Mouse (Mus musculus): ENCODE measurements around the gene Adh5. TPM values are rescaled to one million over a fixed set of nuclear protein-coding genes. Genes with fewer than 3 reads are reported as not detected.
A peak's percentile ranks its signal among the peaks of the same experiment; 100 is the strongest.

Gene Adh5
- total and polyA plus RNA-seq, 3 experiments = 27.4 to 154 (median 86.3) TPM

DNA sequence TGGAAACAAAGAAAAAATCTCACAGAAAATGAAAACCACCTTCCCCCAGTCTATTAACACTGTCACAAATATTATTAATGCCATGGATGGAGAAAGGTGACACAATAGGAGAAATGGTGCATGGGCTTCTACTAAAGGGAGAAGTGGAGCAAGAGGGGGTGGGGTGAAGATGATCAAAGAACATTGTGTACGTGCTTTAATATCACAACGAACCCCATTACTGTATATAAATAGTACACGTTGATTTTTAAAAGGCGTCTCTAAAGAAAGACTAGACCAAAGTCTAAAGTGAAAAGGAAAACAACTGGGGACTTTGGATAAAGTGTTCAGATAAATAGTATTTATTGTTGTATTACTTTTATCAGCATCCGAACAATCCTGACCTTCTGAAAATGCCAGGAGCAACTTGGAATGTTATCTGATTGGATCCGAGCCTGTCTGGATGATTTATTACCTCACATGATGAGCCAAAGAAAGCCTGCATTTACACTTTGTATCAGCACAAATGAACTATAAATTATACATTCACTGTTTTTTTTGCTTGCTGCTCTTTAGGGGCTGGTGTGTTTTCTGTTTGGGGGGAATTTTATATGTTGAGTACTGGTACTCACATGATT, 12.4 kb upstream of the Adh5 start:
- Histone ChIP-seq H3K4me3 (ENCODE audit: low read depth, low read length) (no peak overlapping the region), H3K4me1 (ENCODE audit: insufficient read depth, low read depth, low read length) (no peaks in the 10 kb centered on the region), H3K9me3 (replicated peaks) (no peaks in the 10 kb centered on the region), H3K36me3 (replicated peaks) (no peaks in the 10 kb centered on the region), H3K27me3 (ENCODE audit: insufficient read depth, low read length) (peaks cover 13% of the 10 kb centered on the region)
- ATAC-seq (ENCODE audit: extremely low read depth, insufficient number of reproducible peaks, low FRiP score, poor library complexity, severe bottlenecking) (no peak), DNase-seq (ENCODE audit: low spot score) (no peak)
- TF ChIP-seq TAL1 (conservative IDR thresholded peaks at IDR 0.05; ENCODE audit: low read depth, low read length) (no peak), GATA1 (IDR thresholded peaks at IDR 0.05; ENCODE audit: borderline replicate concordance, low read length) (no peak), POLR2AphosphoS5 (IDR thresholded peaks at IDR 0.05; ENCODE audit: insufficient replicate concordance, low read depth, low read length) (no peak), GATA2 (IDR thresholded peaks at IDR 0.05; ENCODE audit: borderline replicate concordance, low read depth, low read length) (no peak), CTCF (IDR thresholded peaks at IDR 0.05; ENCODE audit: low read depth, low read length) (no peak)

DNA sequence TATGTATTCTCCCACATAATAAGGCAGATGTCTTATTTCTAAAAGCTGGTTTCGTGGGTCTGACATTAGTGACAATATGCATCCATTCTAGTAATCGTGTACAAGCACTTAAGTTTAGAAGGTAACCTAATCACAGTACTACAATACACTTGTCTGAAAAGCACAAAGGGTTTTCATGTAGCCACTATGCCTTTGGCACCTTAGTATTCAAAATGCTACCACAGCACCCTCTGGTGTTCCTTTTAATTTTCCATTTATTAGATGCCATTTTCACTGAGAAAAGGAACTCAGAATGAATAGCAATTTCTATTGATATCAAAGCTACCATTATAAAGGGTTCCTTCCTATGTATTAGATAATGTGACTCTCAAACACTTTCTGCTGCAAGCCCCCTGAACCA, 11.1 kb upstream of the Adh5 start:
- no peaks in the 10 kb centered on the region for H3K36me3 ChIP-seq (replicated peaks)
- DNase-seq (ENCODE audit: low spot score) (no peak), ATAC-seq (ENCODE audit: extremely low read depth, insufficient number of reproducible peaks, low FRiP score, poor library complexity, severe bottlenecking) (no peak; the same call in 1 of the 2 replicates)
- peaks cover 7% of the 10 kb centered on the region; the same call in 1 of the 2 replicates for H3K27me3 ChIP-seq (ENCODE audit: insufficient read depth, low read length)
- H3K4me1 ChIP-seq (ENCODE audit: insufficient read depth, low read depth, low read length) = no peaks in the 10 kb centered on the region
- no peak for TF ChIP-seq GATA2 (IDR thresholded peaks at IDR 0.05; ENCODE audit: borderline replicate concordance, low read depth, low read length)
- TF ChIP-seq TAL1 (conservative IDR thresholded peaks at IDR 0.05; ENCODE audit: low read depth, low read length) = no peak
- TF ChIP-seq CTCF (IDR thresholded peaks at IDR 0.05; ENCODE audit: low read depth, low read length) = no peak
- TF ChIP-seq GATA1 (IDR thresholded peaks at IDR 0.05; ENCODE audit: borderline replicate concordance, low read length) = no peak
- TF ChIP-seq POLR2AphosphoS5 (IDR thresholded peaks at IDR 0.05; ENCODE audit: insufficient replicate concordance, low read depth, low read length) = no peak
- H3K4me3 ChIP-seq (ENCODE audit: low read depth, low read length) = no peak overlapping the region
- no peaks in the 10 kb centered on the region for H3K9me3 ChIP-seq (replicated peaks)

DNA sequence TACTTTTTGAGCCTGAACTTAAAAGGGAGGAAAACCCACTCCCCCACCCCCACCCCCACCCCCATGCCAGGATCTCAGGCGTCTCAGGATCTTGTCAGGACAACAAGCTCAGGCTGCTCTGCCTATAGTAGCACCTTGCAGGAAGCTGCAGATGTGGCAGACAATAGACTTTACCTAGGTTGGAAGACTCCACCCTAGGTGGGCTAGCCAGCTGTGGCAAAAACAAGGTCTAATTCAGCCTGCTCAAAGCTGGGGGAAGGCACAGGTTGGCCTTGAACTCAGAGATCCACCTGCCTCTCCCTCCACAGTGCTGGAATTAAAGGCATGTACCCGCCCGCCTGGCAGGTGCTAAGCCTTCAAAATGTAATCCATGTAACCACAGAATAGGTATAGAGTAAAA, 4.2 kb upstream of the Adh5 start:
- Histone ChIP-seq H3K36me3 (replicated peaks) (no peaks in the 10 kb centered on the region), H3K4me3 (ENCODE audit: low read depth, low read length) (no peak overlapping the region), H3K4me1 (ENCODE audit: insufficient read depth, low read depth, low read length) (peaks cover 10% of the 10 kb centered on the region), H3K27me3 (ENCODE audit: insufficient read depth, low read length) (0 out of 2 replicates have a peak, but pooled peaks cover 4% of the 10 kb centered on the region), H3K9me3 (replicated peaks) (no peaks in the 10 kb centered on the region)
- ATAC-seq (ENCODE audit: extremely low read depth, insufficient number of reproducible peaks, low FRiP score, poor library complexity, severe bottlenecking) (no peak), DNase-seq (ENCODE audit: low spot score) (no peak)
- TF ChIP-seq CTCF (IDR thresholded peaks at IDR 0.05; ENCODE audit: low read depth, low read length) = no peak
- TF ChIP-seq TAL1 (conservative IDR thresholded peaks at IDR 0.05; ENCODE audit: low read depth, low read length) = no peak
- no peak for TF ChIP-seq POLR2AphosphoS5 (IDR thresholded peaks at IDR 0.05; ENCODE audit: insufficient replicate concordance, low read depth, low read length)
- TF ChIP-seq GATA2 (IDR thresholded peaks at IDR 0.05; ENCODE audit: borderline replicate concordance, low read depth, low read length) = no peak
- no peak for TF ChIP-seq GATA1 (IDR thresholded peaks at IDR 0.05; ENCODE audit: borderline replicate concordance, low read length)

DNA sequence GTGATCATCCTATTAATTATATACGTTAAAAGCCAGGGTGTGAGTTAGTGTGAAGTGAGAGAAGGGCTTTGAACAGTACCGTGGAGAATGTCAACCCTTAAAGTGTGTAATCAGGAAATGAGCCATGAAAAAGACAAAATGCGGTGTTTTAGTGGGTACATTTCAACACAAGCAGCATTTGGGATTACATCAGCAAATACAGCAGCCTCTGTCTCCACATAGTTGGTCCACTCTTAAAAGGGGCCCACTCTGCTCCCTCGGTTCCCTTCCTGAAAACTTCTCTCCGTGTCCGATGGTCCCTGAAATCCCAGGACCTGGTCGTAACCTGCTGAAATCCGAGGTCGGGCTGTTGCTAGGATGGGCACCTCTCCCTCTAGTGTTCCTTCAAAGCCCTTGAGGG, 690 bp upstream of the Adh5 start:
- Histone ChIP-seq H3K27me3 (ENCODE audit: insufficient read depth, low read length) (0 out of 2 replicates have a peak, but pooled peaks cover 2% of the 10 kb centered on the region), H3K4me3 (ENCODE audit: low read depth, low read length) (peak overlapping the region; percentile 94), H3K36me3 (replicated peaks) (peaks cover 27% of the 10 kb centered on the region), H3K9me3 (replicated peaks) (no peaks in the 10 kb centered on the region), H3K4me1 (ENCODE audit: insufficient read depth, low read depth, low read length) (peaks cover 20% of the 10 kb centered on the region)
- no peak for ATAC-seq (ENCODE audit: extremely low read depth, insufficient number of reproducible peaks, low FRiP score, poor library complexity, severe bottlenecking)
- DNase-seq (ENCODE audit: low spot score) = no peak
- TF ChIP-seq TAL1 (conservative IDR thresholded peaks at IDR 0.05; ENCODE audit: low read depth, low read length) (no peak), CTCF (IDR thresholded peaks at IDR 0.05; ENCODE audit: low read depth, low read length) (no peak), GATA1 (IDR thresholded peaks at IDR 0.05; ENCODE audit: borderline replicate concordance, low read length) (no peak), GATA2 (IDR thresholded peaks at IDR 0.05; ENCODE audit: borderline replicate concordance, low read depth, low read length) (no peak), POLR2AphosphoS5 (IDR thresholded peaks at IDR 0.05; ENCODE audit: insufficient replicate concordance, low read depth, low read length) (no peak)

DNA sequence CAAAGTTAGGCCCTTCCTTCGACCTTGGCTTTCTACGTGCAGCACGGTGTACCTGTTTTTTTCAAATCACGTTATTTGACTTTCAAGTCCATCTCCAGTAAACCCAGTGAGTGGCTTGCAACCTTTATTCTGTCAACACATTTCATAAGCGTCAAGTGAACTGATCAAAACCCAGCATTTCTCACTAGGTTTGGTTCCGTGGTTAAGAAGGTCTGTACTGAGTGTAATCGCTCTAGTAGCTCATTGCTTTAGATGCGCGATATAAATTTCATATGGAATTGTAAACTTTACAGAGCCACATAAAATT, 525 bp downstream of the Adh5 start:
- peak overlapping the region; percentile 94 for H3K4me3 ChIP-seq (ENCODE audit: low read depth, low read length)
- DNase-seq (ENCODE audit: low spot score) (no peak), ATAC-seq (ENCODE audit: extremely low read depth, insufficient number of reproducible peaks, low FRiP score, poor library complexity, severe bottlenecking) (no peak)
- no peak for TF ChIP-seq POLR2AphosphoS5 (IDR thresholded peaks at IDR 0.05; ENCODE audit: insufficient replicate concordance, low read depth, low read length)
- TF ChIP-seq CTCF (IDR thresholded peaks at IDR 0.05; ENCODE audit: low read depth, low read length) = no peak
- no peak for TF ChIP-seq TAL1 (conservative IDR thresholded peaks at IDR 0.05; ENCODE audit: low read depth, low read length)
- no peak for TF ChIP-seq GATA2 (IDR thresholded peaks at IDR 0.05; ENCODE audit: borderline replicate concordance, low read depth, low read length)
- TF ChIP-seq GATA1 (IDR thresholded peaks at IDR 0.05; ENCODE audit: borderline replicate concordance, low read length) = no peak
- no peaks in the 10 kb centered on the region for H3K9me3 ChIP-seq (replicated peaks)
- H3K36me3 ChIP-seq (replicated peaks) = peaks cover 39% of the 10 kb centered on the region
- H3K27me3 ChIP-seq (ENCODE audit: insufficient read depth, low read length) = 0 out of 2 replicates have a peak, but pooled peaks cover under 1% of the 10 kb centered on the region
- H3K4me1 ChIP-seq (ENCODE audit: insufficient read depth, low read depth, low read length) = peaks cover 20% of the 10 kb centered on the region

DNA sequence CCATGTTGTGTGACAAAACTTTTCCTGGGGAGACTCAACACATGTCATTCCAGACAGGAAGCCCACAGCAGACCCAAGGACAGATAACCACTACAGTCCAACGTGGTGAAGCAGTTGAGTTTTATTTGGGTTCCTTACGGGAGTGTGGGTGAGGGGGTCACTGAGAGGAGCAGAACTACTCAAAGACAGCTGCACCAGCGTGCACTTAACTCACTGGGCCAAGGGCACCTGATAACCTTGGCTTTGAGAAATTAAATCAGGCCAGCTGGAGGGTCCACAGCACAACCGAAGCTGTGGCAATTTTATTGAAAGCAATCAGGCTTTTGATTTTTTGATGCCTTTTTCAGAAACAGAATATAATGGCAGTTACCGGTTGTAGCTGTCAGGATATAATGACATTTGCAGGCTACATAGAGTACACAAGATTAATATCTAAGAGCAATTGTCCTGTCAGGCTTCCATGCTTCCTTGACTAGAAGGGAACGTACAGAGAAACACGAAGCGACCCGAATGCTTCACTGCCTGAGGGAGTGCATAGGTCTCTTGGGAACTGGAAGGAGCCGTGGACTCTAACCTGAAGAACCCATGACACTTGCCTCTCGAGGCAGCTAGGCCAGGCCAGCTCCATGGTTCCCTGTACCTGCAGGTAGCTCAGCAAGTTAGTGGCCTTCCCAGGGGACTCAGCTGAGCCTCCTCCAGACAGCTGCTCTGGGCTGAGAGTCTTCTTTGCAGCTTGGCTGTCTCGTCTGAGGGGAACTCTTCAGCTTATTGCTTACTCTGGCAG, 5.4 kb downstream of the Adh5 start:
- H3K4me3 ChIP-seq (ENCODE audit: low read depth, low read length) = no peak overlapping the region
- H3K9me3 ChIP-seq (replicated peaks) = no peaks in the 10 kb centered on the region
- no peaks in the 10 kb centered on the region for H3K27me3 ChIP-seq (ENCODE audit: insufficient read depth, low read length)
- DNase-seq (ENCODE audit: low spot score) (no peak), ATAC-seq (ENCODE audit: extremely low read depth, insufficient number of reproducible peaks, low FRiP score, poor library complexity, severe bottlenecking) (no peak)
- TF ChIP-seq TAL1 (conservative IDR thresholded peaks at IDR 0.05; ENCODE audit: low read depth, low read length) (no peak), POLR2AphosphoS5 (IDR thresholded peaks at IDR 0.05; ENCODE audit: insufficient replicate concordance, low read depth, low read length) (no peak), GATA1 (IDR thresholded peaks at IDR 0.05; ENCODE audit: borderline replicate concordance, low read length) (no peak), GATA2 (IDR thresholded peaks at IDR 0.05; ENCODE audit: borderline replicate concordance, low read depth, low read length) (no peak), CTCF (IDR thresholded peaks at IDR 0.05; ENCODE audit: low read depth, low read length) (no peak)
- H3K4me1 ChIP-seq (ENCODE audit: insufficient read depth, low read depth, low read length) = peaks cover 16% of the 10 kb centered on the region
- H3K36me3 ChIP-seq (replicated peaks) = peaks cover 86% of the 10 kb centered on the region
